Mouse (Mus musculus): ENCODE measurements at regions not wholly inside any gene's neighbourhood (a gene's known extent, or its start where the extent isn't known, plus 50 kb on each side); places are given as distances from the start of the nearest gene placed in this dataset.
A peak's percentile ranks its signal among the peaks of the same experiment; 100 is the strongest.

DNA sequence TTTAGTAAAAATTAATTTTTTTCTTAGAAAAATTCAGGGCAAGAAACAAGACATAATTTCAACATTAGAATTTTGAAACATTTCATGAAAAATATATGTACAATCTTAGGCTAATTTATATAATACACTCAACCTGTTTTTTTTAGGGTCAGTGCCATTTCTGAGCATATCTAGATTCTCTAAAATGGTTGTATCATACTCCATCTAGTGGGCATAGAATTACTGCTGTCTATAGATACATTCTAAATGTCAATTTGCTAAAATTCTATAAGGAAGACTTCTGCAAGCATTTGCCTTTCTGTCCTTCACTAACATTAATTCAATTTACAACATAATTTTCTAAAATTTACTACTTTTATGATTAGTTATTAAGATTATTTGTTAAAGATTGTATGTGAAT is 507.7 kb downstream of the Zbbx start:
- Histone ChIP-seq H3K4me3 (ENCODE audit: insufficient read depth, low read depth, low read length) (no peak overlapping the region), H3K27ac (replicated peaks; ENCODE audit: insufficient read depth, low read depth, low read length) (no peak overlapping the region), H3K36me3 (ENCODE audit: control insufficient read depth, insufficient read depth, low read length) (no peaks in the 10 kb centered on the region), H3K4me1 (ENCODE audit: control insufficient read depth, insufficient read depth, low read length) (no peaks in the 10 kb centered on the region), H3K9ac (ENCODE audit: low read depth, low read length) (no peak overlapping the region), H3K79me2 (ENCODE audit: control insufficient read depth, insufficient read depth, low read length) (no peaks in the 10 kb centered on the region), H3K27me3 (ENCODE audit: control insufficient read depth, insufficient read depth, low read length) (no peaks in the 10 kb centered on the region)
- DNase-seq (ENCODE audit: extremely low read depth, low read depth, low spot score) = peak; percentile 12
- TF ChIP-seq POLR2A (IDR thresholded peaks at IDR 0.05; ENCODE audit: extremely low read depth, insufficient read depth, low read length) (no peak), CTCF (IDR thresholded peaks at IDR 0.05; ENCODE audit: low read depth, low read length) (no peak)

DNA sequence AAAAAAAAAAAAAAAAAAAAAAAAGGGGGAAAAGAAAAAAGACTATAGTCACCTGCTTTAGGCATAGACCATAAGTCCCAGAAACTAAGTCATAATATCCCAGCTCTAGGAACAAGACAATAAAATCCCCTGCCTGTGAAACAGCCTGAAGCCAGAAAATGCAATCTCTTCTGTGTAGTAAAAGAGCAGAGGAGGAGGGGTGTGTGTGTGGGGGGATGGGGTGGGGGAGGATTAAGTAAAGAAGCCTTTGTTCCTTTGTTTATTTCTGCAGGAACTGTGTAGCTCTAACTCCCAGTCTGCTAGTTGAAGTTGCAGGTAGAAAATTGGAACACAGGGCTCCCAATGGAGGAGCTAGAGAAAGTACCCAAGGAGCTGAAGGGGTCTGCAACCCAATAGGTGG is 532.2 kb downstream of the Zbbx start:
- Histone ChIP-seq H3K4me3 (ENCODE audit: insufficient read depth, low read depth, low read length) (no peak overlapping the region), H3K27me3 (ENCODE audit: control insufficient read depth, insufficient read depth, low read length) (no peaks in the 10 kb centered on the region), H3K36me3 (ENCODE audit: control insufficient read depth, insufficient read depth, low read length) (no peaks in the 10 kb centered on the region), H3K27ac (replicated peaks; ENCODE audit: insufficient read depth, low read depth, low read length) (no peak overlapping the region), H3K9ac (ENCODE audit: low read depth, low read length) (no peak overlapping the region), H3K4me1 (ENCODE audit: control insufficient read depth, insufficient read depth, low read length) (no peaks in the 10 kb centered on the region), H3K79me2 (ENCODE audit: control insufficient read depth, insufficient read depth, low read length) (no peaks in the 10 kb centered on the region)
- no peak for DNase-seq (ENCODE audit: extremely low read depth, low read depth, low spot score)
- TF ChIP-seq POLR2A (IDR thresholded peaks at IDR 0.05; ENCODE audit: extremely low read depth, insufficient read depth, low read length) (no peak), CTCF (IDR thresholded peaks at IDR 0.05; ENCODE audit: low read depth, low read length) (no peak)

DNA sequence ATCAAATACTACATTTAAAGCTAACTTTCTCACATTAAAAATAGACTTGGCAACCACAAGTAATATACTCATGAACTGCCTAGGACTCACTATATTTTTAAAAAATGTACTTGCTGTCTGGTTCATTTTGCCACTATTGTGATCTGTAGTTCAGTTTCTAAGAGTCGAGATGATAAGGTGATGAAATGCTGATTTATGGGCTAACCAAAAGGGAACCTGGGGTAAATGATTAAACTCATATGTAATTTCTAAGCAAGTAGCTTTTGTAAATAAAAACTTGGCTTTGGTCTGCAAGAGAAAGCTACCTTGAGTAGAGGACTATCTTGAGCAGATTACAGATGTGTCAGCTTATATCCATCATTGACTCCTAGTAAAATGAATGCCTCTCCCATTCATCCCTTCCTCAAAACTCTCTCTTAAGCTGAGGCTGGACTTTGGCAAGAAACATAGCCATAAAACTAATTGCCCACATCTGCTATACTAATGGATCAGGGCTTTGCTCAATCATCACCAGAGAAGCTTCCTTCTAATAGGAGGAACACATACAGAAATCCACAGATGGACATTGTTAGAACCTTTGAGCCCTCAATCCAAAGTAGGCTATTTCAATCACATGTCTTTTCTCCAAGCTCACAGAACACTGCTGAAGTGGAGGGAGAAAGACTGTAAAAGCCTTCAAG is 563.4 kb downstream of the Zbbx start:
- H3K4me1 ChIP-seq (ENCODE audit: control insufficient read depth, insufficient read depth, low read length) = peaks cover 4% of the 10 kb centered on the region; the same call in 1 of the 2 replicates
- peak; percentile 79 for DNase-seq (ENCODE audit: extremely low read depth, low read depth, low spot score)
- H3K36me3 ChIP-seq (ENCODE audit: control insufficient read depth, insufficient read depth, low read length) = no peaks in the 10 kb centered on the region
- no peaks in the 10 kb centered on the region for H3K79me2 ChIP-seq (ENCODE audit: control insufficient read depth, insufficient read depth, low read length)
- H3K27ac ChIP-seq (replicated peaks; ENCODE audit: insufficient read depth, low read depth, low read length) = no peak overlapping the region
- H3K9ac ChIP-seq (ENCODE audit: low read depth, low read length) = no peak overlapping the region
- TF ChIP-seq POLR2A (IDR thresholded peaks at IDR 0.05; ENCODE audit: extremely low read depth, insufficient read depth, low read length) (no peak), CTCF (IDR thresholded peaks at IDR 0.05; ENCODE audit: low read depth, low read length) (no peak)
- H3K4me3 ChIP-seq (ENCODE audit: insufficient read depth, low read depth, low read length) = no peak overlapping the region
- WGBS = 18% methylated on average over 1 of the region's 1 CpGs
- no peaks in the 10 kb centered on the region for H3K27me3 ChIP-seq (ENCODE audit: control insufficient read depth, insufficient read depth, low read length)

DNA sequence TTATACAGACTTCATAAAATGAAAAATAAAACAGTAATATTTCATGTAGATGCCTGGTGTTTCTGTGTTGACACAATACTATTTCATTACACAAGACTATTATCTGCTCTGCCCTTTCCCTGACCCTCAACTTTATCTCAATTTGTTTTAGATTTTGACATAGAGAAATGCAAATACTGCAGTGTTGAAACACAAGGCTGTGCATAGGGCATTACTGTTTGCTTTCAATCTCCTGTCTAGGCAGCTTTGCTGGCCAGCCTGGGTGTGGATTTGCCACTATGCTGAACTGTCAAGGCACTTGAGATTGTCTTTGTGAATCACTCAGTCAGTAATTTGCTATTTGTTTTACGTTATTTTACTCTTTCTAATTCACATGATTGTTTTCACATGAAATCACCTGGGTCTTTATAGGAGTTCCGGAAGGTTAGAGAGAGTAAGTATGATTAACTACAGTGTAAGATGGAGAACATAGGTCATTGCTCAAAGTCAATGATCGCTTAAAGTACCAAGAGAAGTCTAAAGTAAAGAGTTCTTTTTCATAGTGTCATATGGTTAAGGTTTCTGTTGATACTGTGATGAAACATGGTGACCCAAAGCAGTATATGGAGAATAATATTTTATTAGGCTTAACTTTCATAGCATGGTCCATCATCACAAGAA is 576.0 kb downstream of the Zbbx start:
- H3K27ac ChIP-seq (replicated peaks; ENCODE audit: insufficient read depth, low read depth, low read length) = no peak overlapping the region
- no peaks in the 10 kb centered on the region for H3K4me1 ChIP-seq (ENCODE audit: control insufficient read depth, insufficient read depth, low read length)
- H3K36me3 ChIP-seq (ENCODE audit: control insufficient read depth, insufficient read depth, low read length) = no peaks in the 10 kb centered on the region
- no peak overlapping the region for H3K4me3 ChIP-seq (ENCODE audit: insufficient read depth, low read depth, low read length)
- WGBS = 16% methylated on average over 3 of the region's 3 CpGs
- H3K9ac ChIP-seq (ENCODE audit: low read depth, low read length) = no peak overlapping the region
- H3K79me2 ChIP-seq (ENCODE audit: control insufficient read depth, insufficient read depth, low read length) = no peaks in the 10 kb centered on the region
- H3K27me3 ChIP-seq (ENCODE audit: control insufficient read depth, insufficient read depth, low read length) = no peaks in the 10 kb centered on the region
- no peak for TF ChIP-seq POLR2A (IDR thresholded peaks at IDR 0.05; ENCODE audit: extremely low read depth, insufficient read depth, low read length)
- no peak for TF ChIP-seq CTCF (IDR thresholded peaks at IDR 0.05; ENCODE audit: low read depth, low read length)
- DNase-seq (ENCODE audit: extremely low read depth, low read depth, low spot score) = peak; percentile 96

DNA sequence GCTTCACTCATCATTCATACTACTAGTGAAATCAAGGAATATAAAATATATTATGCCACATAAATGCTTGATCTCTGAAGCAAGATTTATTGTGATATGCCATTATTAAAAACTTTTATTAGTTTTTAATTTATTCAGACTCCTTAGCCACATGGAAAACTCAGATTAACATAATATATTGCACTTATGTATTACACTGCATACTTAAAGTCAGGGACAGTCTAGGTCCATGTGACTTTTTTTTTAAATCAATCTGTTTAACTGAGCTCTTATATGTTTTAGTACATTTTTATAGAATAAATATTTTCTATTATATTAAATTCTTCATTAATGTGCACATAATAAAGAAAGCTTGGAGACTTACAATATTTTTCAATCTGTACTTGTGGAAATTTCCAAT is 599.7 kb downstream of the Zbbx start:
- H3K79me2 ChIP-seq (ENCODE audit: control insufficient read depth, insufficient read depth, low read length) = no peaks in the 10 kb centered on the region
- TF ChIP-seq POLR2A (IDR thresholded peaks at IDR 0.05; ENCODE audit: extremely low read depth, insufficient read depth, low read length) (no peak), CTCF (IDR thresholded peaks at IDR 0.05; ENCODE audit: low read depth, low read length) (no peak)
- H3K9ac ChIP-seq (ENCODE audit: low read depth, low read length) = no peak overlapping the region
- H3K4me1 ChIP-seq (ENCODE audit: control insufficient read depth, insufficient read depth, low read length) = no peaks in the 10 kb centered on the region
- H3K27me3 ChIP-seq (ENCODE audit: control insufficient read depth, insufficient read depth, low read length) = no peaks in the 10 kb centered on the region
- no peak for DNase-seq (ENCODE audit: extremely low read depth, low read depth, low spot score)
- no peak overlapping the region for H3K27ac ChIP-seq (replicated peaks; ENCODE audit: insufficient read depth, low read depth, low read length)
- H3K36me3 ChIP-seq (ENCODE audit: control insufficient read depth, insufficient read depth, low read length) = no peaks in the 10 kb centered on the region
- H3K4me3 ChIP-seq (ENCODE audit: insufficient read depth, low read depth, low read length) = no peak overlapping the region

DNA sequence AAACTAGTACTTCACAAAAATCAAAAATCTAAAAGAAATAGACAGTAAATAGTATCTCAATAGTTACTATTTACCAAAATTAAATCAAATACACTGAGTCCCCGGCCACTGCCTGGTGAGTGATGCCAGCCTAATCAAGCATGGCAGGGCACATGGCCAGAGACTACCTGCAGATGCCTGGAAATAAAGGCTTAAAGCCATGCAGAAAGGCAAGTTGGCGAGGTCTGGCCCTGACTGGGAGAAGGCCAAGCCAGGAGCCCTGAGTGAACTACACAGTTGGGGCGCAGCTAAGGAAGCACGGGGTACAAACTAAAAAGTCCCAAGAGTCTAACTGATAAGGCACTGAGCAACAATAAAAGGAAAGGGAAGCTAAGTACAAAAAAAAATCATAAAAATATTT is 630.0 kb downstream of the Zbbx start:
- no peak overlapping the region for H3K27ac ChIP-seq (replicated peaks; ENCODE audit: insufficient read depth, low read depth, low read length)
- peak; percentile 77 for DNase-seq (ENCODE audit: extremely low read depth, low read depth, low spot score)
- H3K4me1 ChIP-seq (ENCODE audit: control insufficient read depth, insufficient read depth, low read length) = no peaks in the 10 kb centered on the region
- no peak overlapping the region for H3K9ac ChIP-seq (ENCODE audit: low read depth, low read length)
- no peak overlapping the region for H3K4me3 ChIP-seq (ENCODE audit: insufficient read depth, low read depth, low read length)
- 33% methylated on average over 4 of the region's 4 CpGs for WGBS
- TF ChIP-seq POLR2A (IDR thresholded peaks at IDR 0.05; ENCODE audit: extremely low read depth, insufficient read depth, low read length) = no peak
- no peak for TF ChIP-seq CTCF (IDR thresholded peaks at IDR 0.05; ENCODE audit: low read depth, low read length)
- no peaks in the 10 kb centered on the region for H3K79me2 ChIP-seq (ENCODE audit: control insufficient read depth, insufficient read depth, low read length)
- no peaks in the 10 kb centered on the region for H3K36me3 ChIP-seq (ENCODE audit: control insufficient read depth, insufficient read depth, low read length)
- H3K27me3 ChIP-seq (ENCODE audit: control insufficient read depth, insufficient read depth, low read length) = no peaks in the 10 kb centered on the region

Measured in liver, adult 2 months (tissue).